Mouse (Mus musculus) frontal cortex, adult 2 months (tissue): ENCODE data around the gene Ormdl2. TPM values are rescaled to one million over a fixed set of nuclear protein-coding genes. Genes with fewer than 3 reads are reported as not detected.

Source experiments
- DNase-seq, 2 experiments: peaks; one replicate each; pipeline ENCODE4 v3.0.0; 2022; ENCODE audit warnings: low spot score in 1 of 2; ENCODE audit errors: extremely low spot score in 1 of 2
- polyA plus RNA-seq: library from polyadenylated mRNA; depleted of rRNA; stranded (reverse); fragments of >200 nt; gene quantifications from 2 replicates; pipeline ENCODE4 v1.2.3, GENCODE M21; 2012

Ormdl2 gene
- polyA plus RNA-seq, 1 experiment = 15.3 TPM

GRCm38 (mm10) chr10:128804271-128805091, 17.0 kb downstream of the Ormdl2 start, which contains the start of gene Tmem198b:
Gene Tmem198b, minus strand, starts transcription at chr10:128804370.
- DNase-seq = peak; percentile 52 to 75

GRCm38 (mm10) chr10:128803771-128804270, 17.6 kb downstream of the Ormdl2 start, which contains the start of gene Dnajc14:
Gene Dnajc14, plus strand, starts transcription at chr10:128804062.
- DNase-seq = peak; percentile 61 to 76

GRCm38 (mm10) chr10:128803361-128803760, 18.1 kb downstream of the Ormdl2 start:
- no peak for DNase-seq

GRCm38 (mm10) chr10:128802956-128803355, 18.5 kb downstream of the Ormdl2 start:
- DNase-seq = no peak

GRCm38 (mm10) chr10:128801981-128802495, 19.4 kb downstream of the Ormdl2 start:
- DNase-seq = no peak

- no peak for DNase-seq
Observed at GRCm38 (mm10) chr10:128798676-128799075, 22.8 kb downstream of the Ormdl2 start.

- DNase-seq = peak in 1 of 2 experiments; percentile 38
Observed at GRCm38 (mm10) chr10:128795581-128795980, 25.9 kb downstream of the Ormdl2 start.

GRCm38 (mm10) chr10:128794391-128794790, 27.1 kb downstream of the Ormdl2 start:
- DNase-seq = no peak

- no peak for DNase-seq
Observed at GRCm38 (mm10) chr10:128793258-128793657, 28.2 kb downstream of the Ormdl2 start.

- no peak for DNase-seq
Observed at GRCm38 (mm10) chr10:128792041-128792440, 29.4 kb downstream of the Ormdl2 start.

GRCm38 (mm10) chr10:128790398-128791124, 30.9 kb downstream of the Ormdl2 start, which contains the start of gene Mmp19:
Gene Mmp19, plus strand, starts transcription at chr10:128790910.
- DNase-seq = no peak

GRCm38 (mm10) chr10:128780200-128780599, 41.2 kb downstream of the Ormdl2 start:
- no peak for DNase-seq

GRCm38 (mm10) chr10:128779011-128779795, 42.2 kb downstream of the Ormdl2 start:
- no peak for DNase-seq

GRCm38 (mm10) chr10:128778441-128778840, 43.0 kb downstream of the Ormdl2 start:
- DNase-seq = no peak

GRCm38 (mm10) chr10:128773685-128774084, 47.8 kb downstream of the Ormdl2 start:
- DNase-seq = no peak

GRCm38 (mm10) chr10:128772895-128773294, 48.5 kb downstream of the Ormdl2 start:
- no peak for DNase-seq
